Mouse (Mus musculus) limb, embryonic 15.5 days (tissue): ENCODE results near the gene Atg4d. TPM values are rescaled to one million over a fixed set of nuclear protein-coding genes. Genes with fewer than 3 reads are reported as not detected.
"Not testable (repeated sequence)": the region's sequence is repeated elsewhere in the genome, so short reads cannot be mapped to it uniquely, and the experiment has no call there.

Source experiments
- ATAC-seq: fragments of 200-750 bp; cut with Nextera tagmentation; 2 replicates; pipeline ENCODE4 v1.8.0; 2017; ENCODE audit warnings: low read depth, moderate TSS enrichment; ENCODE audit not compliant: insufficient number of reproducible peaks, low FRiP score, low TSS enrichment
- H3K27ac ChIP-seq: fragments of 300-500 bp; sonication (generic); 2 replicates; pipeline ENCODE4 v1.5.1; 2015; ENCODE audit warnings: moderate library complexity, mild to moderate bottlenecking, inconsistent platforms
- H3K27me3 ChIP-seq: fragments of 300-500 bp; sonication (generic); 2 replicates; pipeline ENCODE4 v1.6.1; 2015; ENCODE audit warnings: inconsistent platforms
- H3K36me3 ChIP-seq: fragments of 300-500 bp; sonication (generic); 2 replicates; pipeline ENCODE4 v1.6.1; 2015; ENCODE audit warnings: inconsistent platforms
- H3K4me1 ChIP-seq: fragments of 300-500 bp; sonication (generic); 2 replicates; pipeline ENCODE4 v1.6.1; 2015; ENCODE audit warnings: inconsistent platforms
- H3K4me2 ChIP-seq: fragments of 300-500 bp; sonication (generic); 2 replicates; pipeline ENCODE4 v1.6.1; 2015; ENCODE audit warnings: mild to moderate bottlenecking, inconsistent platforms
- H3K4me3 ChIP-seq: fragments of 300-500 bp; sonication (generic); 2 replicates; pipeline ENCODE4 v1.5.1; 2015; ENCODE audit warnings: mild to moderate bottlenecking, inconsistent platforms
- H3K9ac ChIP-seq: fragments of 300-500 bp; sonication (generic); 2 replicates; pipeline ENCODE4 v1.6.1; 2015; ENCODE audit warnings: inconsistent platforms
- H3K9me3 ChIP-seq: fragments of 300-500 bp; sonication (generic); 2 replicates; pipeline ENCODE4 v1.6.1; 2016; ENCODE audit warnings: inconsistent platforms
- WGBS: fragments of 180-500 bp; shearing (Covaris S2); methylation state at CpG from one replicate; pipeline ENCODE4 v1.1.7; 2015; 5-methylcytosine and 5-hydroxymethylcytosine counted together
- polyA plus RNA-seq: library from polyadenylated mRNA; unstranded; fragments of >200 nt; fragmentation: Nextera tagmentation; extraction: Ambion mirVana; gene quantifications from 2 replicates; pipeline ENCODE4 v1.2.1, GENCODE M21; 2015

Atg4d gene
- polyA plus RNA-seq, 1 experiment from 2014 or later: 40.8 TPM

- Histone ChIP-seq H3K4me2 (peak overlapping the region; percentile 96), H3K27me3 (peaks cover 77% of the 10 kb centered on the region), H3K4me1 (peaks cover 26% of the 10 kb centered on the region), H3K9me3 (no peaks in the 10 kb centered on the region), H3K27ac (no peak overlapping the region), H3K36me3 (no peaks in the 10 kb centered on the region), H3K4me3 (peak overlapping the region; percentile 47), H3K9ac (peak overlapping the region; percentile 26; the same call in 1 of the 2 replicates)
- WGBS: under 1% methylated on average over 72 of the region's 72 CpGs
- ATAC-seq: peak; percentile 25; the same call in 1 of the 2 replicates
These were observed 20.5 kb upstream of the Atg4d start for GRCm38 (mm10) chr9:21244428-21245112.

- 3% methylated on average over 16 of the region's 16 CpGs for WGBS
- no peak overlapping the region for H3K9ac ChIP-seq
- H3K27ac ChIP-seq: no peak overlapping the region
- peak overlapping the region; percentile 96 for H3K4me2 ChIP-seq
- peaks cover 24% of the 10 kb centered on the region for H3K4me1 ChIP-seq
- no peaks in the 10 kb centered on the region for H3K36me3 ChIP-seq
- peaks cover 83% of the 10 kb centered on the region for H3K27me3 ChIP-seq
- ATAC-seq: no peak
- no peaks in the 10 kb centered on the region for H3K9me3 ChIP-seq
- H3K4me3 ChIP-seq: peak overlapping the region; percentile 47
These were observed 20.0 kb upstream of the Atg4d start for GRCm38 (mm10) chr9:21245113-21245487.

DNA sequence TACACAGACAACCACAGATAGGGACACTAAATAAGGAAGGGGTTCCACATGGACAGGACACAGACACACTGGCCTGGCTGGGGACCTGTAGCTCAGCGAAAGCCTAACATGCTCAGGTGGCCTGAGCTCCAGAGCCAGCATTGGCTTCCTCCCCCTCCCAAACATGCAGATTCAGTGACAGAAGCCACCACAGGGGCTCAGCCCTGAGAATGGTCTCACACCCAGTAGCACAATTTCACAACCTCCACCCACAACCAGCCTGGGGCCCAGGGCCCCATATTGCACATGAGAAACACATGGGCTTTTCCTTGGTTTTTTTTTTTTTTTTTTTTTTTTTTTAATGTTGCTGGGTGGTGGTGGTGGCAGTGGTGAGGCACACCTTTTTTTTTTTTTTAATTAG is 18.8 kb upstream of the Atg4d start:
- Histone ChIP-seq H3K9ac (no peak overlapping the region), H3K4me3 (no peak overlapping the region), H3K4me2 (no peak overlapping the region), H3K36me3 (no peaks in the 10 kb centered on the region), H3K27ac (no peak overlapping the region), H3K4me1 (peaks cover 24% of the 10 kb centered on the region), H3K9me3 (no peaks in the 10 kb centered on the region), H3K27me3 (peaks cover 95% of the 10 kb centered on the region)
- ATAC-seq: no peak
- WGBS: 94% methylated on average over 1 of the region's 1 CpGs

DNA sequence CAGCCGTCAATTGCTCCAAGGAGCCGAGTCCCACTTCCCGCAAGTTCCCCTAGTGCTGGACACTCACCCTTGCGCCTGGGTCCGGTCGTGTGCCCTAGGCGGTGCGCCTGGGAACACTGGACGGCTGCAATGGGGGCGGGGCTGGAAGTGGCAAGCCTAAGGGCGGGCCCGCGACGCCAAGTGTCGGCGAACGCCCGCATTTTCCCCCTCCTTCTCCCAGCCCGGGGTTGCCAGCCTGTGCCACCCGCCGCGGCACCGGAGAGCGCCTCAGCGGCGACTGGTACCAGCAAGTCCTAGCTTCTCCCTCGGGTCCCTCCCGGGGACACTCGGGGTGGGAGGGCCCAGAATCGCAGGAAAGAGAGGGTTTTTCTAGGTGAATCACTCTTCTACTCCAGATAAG is 16.8 kb upstream of the Atg4d start, which contains the start of gene S1pr5:
TSS of gene S1pr5 (minus strand) at position 118 of the 400 bp plus-strand sequence.
- Histone ChIP-seq H3K9ac (0 out of 2 replicates have a peak within 1 kb of the TSS, but pooled peaks have one; percentile 10), H3K27me3 (peaks cover 78% of the 10 kb centered on the region), H3K4me3 (peak within 1 kb of the TSS; percentile 30), H3K4me1 (peaks cover 26% of the 10 kb centered on the region), H3K9me3 (no peaks in the 10 kb centered on the region), H3K4me2 (peak within 1 kb of the TSS; percentile 38), H3K27ac (no peak within 1 kb of the TSS), H3K36me3 (no peaks in the 10 kb centered on the region)
- 1% methylated on average over 30 of the region's 30 CpGs for WGBS
- no peak for ATAC-seq

GRCm38 (mm10) chr9:21249629-21250508 is 15.2 kb upstream of the Atg4d start:
- 24% methylated on average over 17 of the region's 17 CpGs for WGBS
- no peaks in the 10 kb centered on the region for H3K36me3 ChIP-seq
- no peak for ATAC-seq
- H3K9me3 ChIP-seq: no peaks in the 10 kb centered on the region
- H3K4me2 ChIP-seq: no peak overlapping the region
- no peak overlapping the region for H3K27ac ChIP-seq
- no peak overlapping the region for H3K9ac ChIP-seq
- no peak overlapping the region for H3K4me3 ChIP-seq
- peaks cover 14% of the 10 kb centered on the region for H3K4me1 ChIP-seq
- peaks cover 63% of the 10 kb centered on the region for H3K27me3 ChIP-seq

DNA sequence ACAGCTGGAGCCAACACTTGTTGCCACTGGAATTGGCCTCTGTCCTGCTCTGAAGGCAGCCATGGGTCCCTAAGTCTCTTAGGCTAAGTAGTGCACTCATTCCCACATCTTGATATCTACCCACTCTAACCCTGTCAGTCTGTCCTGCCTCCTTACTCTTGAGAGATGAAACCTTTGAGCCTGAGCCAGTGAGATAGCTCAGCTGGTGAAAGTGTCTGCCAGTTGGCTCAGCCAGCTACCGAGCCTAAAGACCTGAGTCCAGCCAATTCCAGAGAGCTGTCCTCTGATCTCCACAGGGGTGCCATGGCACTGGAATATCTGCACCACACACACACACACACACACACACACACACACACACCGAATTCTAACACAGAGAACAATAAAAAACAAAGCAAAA is 14.6 kb upstream of the Atg4d start:
- Histone ChIP-seq H3K9me3 (no peaks in the 10 kb centered on the region), H3K4me2 (no peak overlapping the region), H3K27me3 (peaks cover 57% of the 10 kb centered on the region), H3K36me3 (no peaks in the 10 kb centered on the region), H3K27ac (peak overlapping the region; percentile 74), H3K4me1 (peaks cover 11% of the 10 kb centered on the region), H3K9ac (no peak overlapping the region), H3K4me3 (no peak overlapping the region)
- 45% methylated on average over 2 of the region's 2 CpGs for WGBS
- ATAC-seq: no peak

GRCm38 (mm10) chr9:21251116-21251735 is 13.9 kb upstream of the Atg4d start:
- no peaks in the 10 kb centered on the region for H3K36me3 ChIP-seq
- ATAC-seq: peak; percentile 56; the same call in 1 of the 2 replicates
- peak overlapping the region; percentile 74 for H3K27ac ChIP-seq
- WGBS: 32% methylated on average over 13 of the region's 13 CpGs
- no peak overlapping the region for H3K4me2 ChIP-seq
- no peak overlapping the region for H3K4me3 ChIP-seq
- peaks cover 50% of the 10 kb centered on the region for H3K27me3 ChIP-seq
- H3K4me1 ChIP-seq: peaks cover 11% of the 10 kb centered on the region
- H3K9ac ChIP-seq: no peak overlapping the region
- H3K9me3 ChIP-seq: no peaks in the 10 kb centered on the region

DNA sequence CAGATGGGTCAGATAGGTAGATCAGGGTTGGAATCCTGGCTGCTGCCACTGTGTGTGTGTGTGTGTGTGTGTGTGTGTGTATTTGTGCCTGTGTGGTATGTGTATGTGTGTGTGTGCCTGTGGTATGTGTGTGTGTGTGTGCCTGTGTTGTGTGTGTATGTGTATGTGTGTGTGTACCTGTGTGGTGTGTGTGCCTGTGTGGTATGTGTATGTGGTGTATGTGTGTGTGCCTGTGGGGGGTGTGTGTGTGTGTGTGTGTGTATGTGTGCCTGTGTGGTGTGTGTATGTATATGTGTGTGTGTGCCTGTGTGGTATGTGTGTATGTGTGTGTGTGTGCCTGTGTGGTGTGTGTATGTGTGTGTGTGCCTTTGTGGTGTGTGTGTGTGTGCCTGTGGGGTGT is 10.4 kb upstream of the Atg4d start:
- no peak overlapping the region for H3K4me2 ChIP-seq
- H3K27ac ChIP-seq: no peak overlapping the region
- no peak for ATAC-seq
- peaks cover 19% of the 10 kb centered on the region for H3K27me3 ChIP-seq
- no peaks in the 10 kb centered on the region for H3K9me3 ChIP-seq
- H3K4me1 ChIP-seq: peaks cover 2% of the 10 kb centered on the region; the same call in 1 of the 2 replicates
- no peak overlapping the region for H3K9ac ChIP-seq
- no peak overlapping the region for H3K4me3 ChIP-seq
- no peaks in the 10 kb centered on the region for H3K36me3 ChIP-seq

GRCm38 (mm10) chr9:21256349-21256748 is 8.7 kb upstream of the Atg4d start:
- not testable (repeated sequence) for H3K4me2 ChIP-seq, ATAC-seq, H3K27ac ChIP-seq, H3K36me3 ChIP-seq, H3K9me3 ChIP-seq, H3K4me1 ChIP-seq, H3K9ac ChIP-seq, H3K4me3 ChIP-seq, H3K27me3 ChIP-seq
- 81% methylated on average over 4 of the region's 4 CpGs for WGBS

- H3K9ac ChIP-seq: no peak overlapping the region
- H3K4me1 ChIP-seq: peaks cover 10% of the 10 kb centered on the region
- no peak overlapping the region for H3K4me2 ChIP-seq
- no peak overlapping the region for H3K27ac ChIP-seq
- no peak overlapping the region for H3K4me3 ChIP-seq
- H3K27me3 ChIP-seq: no peaks in the 10 kb centered on the region
- ATAC-seq: no peak
- 65% methylated on average over 6 of the region's 6 CpGs for WGBS
- no peaks in the 10 kb centered on the region for H3K9me3 ChIP-seq
- no peaks in the 10 kb centered on the region for H3K36me3 ChIP-seq
These were observed 4.5 kb upstream of the Atg4d start for GRCm38 (mm10) chr9:21260491-21261040.

GRCm38 (mm10) chr9:21261831-21262230 is 3.3 kb upstream of the Atg4d start:
- Histone ChIP-seq H3K36me3 (0 out of 2 replicates have a peak, but pooled peaks cover 2% of the 10 kb centered on the region), H3K4me1 (peaks cover 23% of the 10 kb centered on the region), H3K4me3 (no peak overlapping the region), H3K9ac (no peak overlapping the region), H3K27ac (no peak overlapping the region), H3K9me3 (no peaks in the 10 kb centered on the region), H3K27me3 (no peaks in the 10 kb centered on the region), H3K4me2 (no peak overlapping the region)
- no peak for ATAC-seq
- WGBS: 59% methylated on average over 2 of the region's 2 CpGs
